Mouse (Mus musculus) liver, postnatal 0 days (tissue): ENCODE data around the gene Vav2.

Experiments used
- CTCF ChIP-seq: sonication (generic); IDR thresholded peaks from 2 replicates; pipeline ENCODE4 v1.5.1; 2016; ENCODE audit warnings: antibody characterized with exemption, low read depth
- EP300 ChIP-seq: IDR thresholded peaks from 2 replicates; pipeline ENCODE4 v1.6.1; 2016; ENCODE audit warnings: antibody characterized with exemption, low read depth, mild to moderate bottlenecking

- TF ChIP-seq EP300 (no peak; the same call in 1 of the 2 replicates), CTCF (no peak)
Measured at GRCm38 (mm10) chr2:27247487-27247863, 179.4 kb downstream of the Vav2 start.
